Mouse (Mus musculus) C2C12 (cell line): Measurements from ENCODE around the gene Sim2.

Experiments used
- CEBPB ChIP-seq: IDR thresholded peaks from one replicate; pipeline ENCODE4 v1.6.1; 2011; ENCODE audit warnings: low read depth, mild to moderate bottlenecking, control low read depth, moderate library complexity
- CTCF ChIP-seq: IDR thresholded peaks from one replicate; pipeline ENCODE4 v1.5.1; 2011; ENCODE audit not compliant: control insufficient read depth, insufficient read depth, insufficient read length
- MAX ChIP-seq: IDR thresholded peaks from one replicate; pipeline ENCODE4 v1.6.1; 2011; ENCODE audit warnings: mild to moderate bottlenecking, control low read depth
- MYOD1 ChIP-seq: IDR thresholded peaks from one replicate; pipeline ENCODE4 v1.6.1; 2011; ENCODE audit warnings: low read depth; ENCODE audit not compliant: control insufficient read depth, insufficient read length
- MYOG ChIP-seq: IDR thresholded peaks from one replicate; pipeline ENCODE4 v1.6.1; 2011; ENCODE audit not compliant: control insufficient read depth, insufficient read length; ENCODE audit errors: extremely low read depth
- USF1 ChIP-seq: IDR thresholded peaks from one replicate; pipeline ENCODE4 v1.6.1; 2011; ENCODE audit warnings: low read depth, mild to moderate bottlenecking, control low read depth, moderate library complexity

- TF ChIP-seq CTCF (no peak), USF1 (no peak), MYOG (no peak), CEBPB (no peak), MAX (no peak), MYOD1 (no peak)
Observed at GRCm38 (mm10) chr16:94064211-94064610, 20.5 kb upstream of the Sim2 start.
